In the genomic region with DNA sequence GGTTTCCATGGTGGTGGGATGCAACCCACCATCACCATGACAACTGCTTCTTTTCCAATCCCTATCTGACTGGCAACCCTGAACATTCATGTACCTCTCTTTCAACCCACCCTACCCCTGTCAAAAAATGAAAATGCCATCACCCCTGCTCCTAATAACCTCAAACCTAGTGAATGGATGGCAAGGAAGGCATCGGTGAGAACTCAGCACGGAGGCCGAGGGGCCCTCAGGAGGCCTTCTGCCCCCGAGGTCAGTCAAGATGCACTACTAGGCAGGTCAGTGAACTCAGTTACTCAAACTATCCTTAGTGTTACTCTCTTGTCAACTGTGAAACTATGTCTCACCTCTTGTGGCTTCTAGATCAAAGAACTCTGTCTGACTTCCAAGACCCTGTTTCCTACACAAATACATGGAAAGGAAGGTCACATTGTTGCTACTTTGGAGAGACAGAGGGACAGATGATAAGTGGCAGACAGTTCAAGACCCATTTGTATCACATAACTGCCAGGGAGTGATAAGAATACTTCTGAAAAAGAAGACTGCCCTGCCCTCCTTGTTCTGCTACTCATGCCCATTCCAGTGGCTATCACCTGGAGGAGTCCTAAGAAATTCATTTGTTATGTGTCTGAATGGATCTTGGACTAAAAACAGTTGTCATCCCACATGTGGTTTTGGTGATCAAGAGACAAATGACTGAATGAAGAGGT, we compare ENCODE assay signal across 20 mouse cellular contexts.
DNase-seq lines count a peak whose midpoint lies in the region; ATAC-seq lines count a peak whose summit lies in the region.
"Had no signal": no experiment of that assay in that cellular context is flagged by ENCODE, and none has a peak within 500 bp of the region (broad histone marks: within the 10 kb centered on the region; RNA-seq: fewer than 3 reads in every experiment).

No protein-coding gene starts in this region.

- no peak overlapping the region for H3K4me2 ChIP-seq in liver, embryonic 11.5 days
- H3K4me2 ChIP-seq in liver, embryonic 12.5 days = no peak overlapping the region
- H3K4me2 ChIP-seq in liver, embryonic 16.5 days (ENCODE audit: low read depth, low read length) = no peak overlapping the region
- H3K4me2 ChIP-seq: forebrain, embryonic 12.5 days; heart, embryonic 12.5 days; hindbrain, embryonic 15.5 days had no signal

- DNase-seq in liver, embryonic 11.5 days (ENCODE audit: low spot score) = no peak
- no peak for DNase-seq in liver
- no peak for DNase-seq in urinary bladder, postnatal 4 days (ENCODE audit: low spot score in 2 of 2)
- DNase-seq in lung, postnatal 10 days = no peak
- DNase-seq in adipocyte (ENCODE audit: low spot score) = no peak
- DNase-seq: adrenal gland, adult 8-10 months; adrenal gland, postnatal 36 days; cerebellum, adult 11-12 months; cerebellum, adult 9-10 months; cerebellum, postnatal 25 days; gastrocnemius, postnatal 14 days; heart, postnatal 36 days had no signal

- no peak overlapping the region for H3K4me3 ChIP-seq in liver, embryonic 11.5 days (ENCODE audit: low read depth, low read length)
- H3K4me3 ChIP-seq in liver, embryonic 12.5 days = no peak overlapping the region
- no peak overlapping the region for H3K4me3 ChIP-seq in liver, embryonic 16.5 days (ENCODE audit: low read depth, low read length)
- H3K4me3 ChIP-seq: embryonic facial prominence, embryonic 10.5 days; erythroblast, embryonic 14.5 days; forebrain, embryonic 12.5 days; heart, embryonic 12.5 days; hindbrain, embryonic 15.5 days had no signal

- H3K27ac ChIP-seq in liver, embryonic 11.5 days (ENCODE audit: low read depth, low read length) = no peak overlapping the region
- peak overlapping the region; percentile 27; the same call in 1 of the 2 replicates for H3K27ac ChIP-seq in liver, embryonic 12.5 days
- peak overlapping the region; percentile 45; the same call in 1 of the 2 replicates for H3K27ac ChIP-seq in liver, embryonic 16.5 days (ENCODE audit: low read length)
- H3K27ac ChIP-seq: embryonic facial prominence, embryonic 10.5 days; forebrain, embryonic 12.5 days; hindbrain, embryonic 15.5 days had no signal

- no peaks in the 10 kb centered on the region for H3K36me3 ChIP-seq in liver, embryonic 11.5 days (ENCODE audit: control insufficient read depth, insufficient read depth, low read length)
- H3K36me3 ChIP-seq in liver, embryonic 12.5 days = no peaks in the 10 kb centered on the region
- H3K36me3 ChIP-seq in liver, embryonic 16.5 days (ENCODE audit: control insufficient read depth, insufficient read depth) = no peaks in the 10 kb centered on the region
- H3K36me3 ChIP-seq: embryonic facial prominence, embryonic 10.5 days; forebrain, embryonic 12.5 days; heart, embryonic 12.5 days; hindbrain, embryonic 15.5 days had no signal

- H3K4me1 ChIP-seq in liver, embryonic 11.5 days (replicated peaks; ENCODE audit: control insufficient read depth, insufficient read depth, low read length) = no peaks in the 10 kb centered on the region
- H3K4me1 ChIP-seq in liver, embryonic 12.5 days = no peaks in the 10 kb centered on the region
- peaks cover 2% of the 10 kb centered on the region; the same call in 1 of the 2 replicates for H3K4me1 ChIP-seq in liver, embryonic 16.5 days (ENCODE audit: control insufficient read depth, low read depth, low read length)

- no peak overlapping the region for H3K9ac ChIP-seq in liver, embryonic 11.5 days (ENCODE audit: low read depth, low read length)
- no peak overlapping the region for H3K9ac ChIP-seq in liver, embryonic 12.5 days
- H3K9ac ChIP-seq in liver, embryonic 16.5 days (ENCODE audit: low read depth, low read length) = no peak overlapping the region
- H3K9ac ChIP-seq: forebrain, embryonic 12.5 days; heart, embryonic 12.5 days; hindbrain, embryonic 15.5 days had no signal

- H3K27me3 ChIP-seq in liver, embryonic 11.5 days (replicated peaks; ENCODE audit: control insufficient read depth, insufficient read depth, low read length) = no peaks in the 10 kb centered on the region
- H3K27me3 ChIP-seq in liver, embryonic 12.5 days (replicated peaks) = no peaks in the 10 kb centered on the region
- no peaks in the 10 kb centered on the region for H3K27me3 ChIP-seq in liver, embryonic 16.5 days (ENCODE audit: control insufficient read depth, insufficient read depth, low read depth, low read length)
- H3K27me3 ChIP-seq: heart, embryonic 12.5 days; hindbrain, embryonic 15.5 days had no signal

- ATAC-seq in liver, embryonic 11.5 days (replicated peaks; ENCODE audit: low FRiP score) = 0 out of 2 replicates have a peak, but pooled peaks have one; percentile 34
- peak; percentile 76; the same call in 1 of the 2 replicates for ATAC-seq in liver, embryonic 12.5 days
- peak; percentile 64 for ATAC-seq in liver, embryonic 16.5 days (ENCODE audit: low read depth)
- ATAC-seq: forebrain, embryonic 16.5 days had no signal

- H3K9me3 ChIP-seq in liver, embryonic 11.5 days (ENCODE audit: control insufficient read depth, low read length) = no peaks in the 10 kb centered on the region
- no peaks in the 10 kb centered on the region for H3K9me3 ChIP-seq in liver, embryonic 12.5 days (replicated peaks)
- H3K9me3 ChIP-seq in liver, embryonic 16.5 days (replicated peaks; ENCODE audit: control insufficient read depth, low read length) = no peaks in the 10 kb centered on the region
- H3K9me3 ChIP-seq: embryonic facial prominence, embryonic 10.5 days; forebrain, embryonic 12.5 days; heart, embryonic 12.5 days; hindbrain, embryonic 15.5 days had no signal

- WGBS in liver, embryonic 11.5 days = 80% methylated on average over 4 of the region's 4 CpGs
- 67% methylated on average over 4 of the region's 4 CpGs for WGBS in liver, embryonic 12.5 days (ENCODE audit: insufficient replicate concordance)
- WGBS in liver, embryonic 16.5 days (ENCODE audit: insufficient replicate concordance) = 57% methylated on average over 4 of the region's 4 CpGs
